Mouse (Mus musculus) lung, adult 2 months (tissue): Measurements from ENCODE around the gene C1ra. TPM values are rescaled to one million over a fixed set of nuclear protein-coding genes. Genes with fewer than 3 reads are reported as not detected.
"Not testable (repeated sequence)": the region's sequence is repeated elsewhere in the genome, so short reads cannot be mapped to it uniquely, and the experiment has no call there.

Source experiments
- DNase-seq: peaks from one replicate; pipeline ENCODE4 v3.0.0; 2022
- H3K4me1 ChIP-seq: fragments of 200-500 bp; 2 replicates; pipeline ENCODE4 v1.6.1; 2011; ENCODE audit warnings: low read length; ENCODE audit not compliant: control insufficient read depth, insufficient read depth
- H3K4me3 ChIP-seq: fragments of 200-500 bp; replicated peaks from 2 replicates; pipeline ENCODE3; 2011; ENCODE audit warnings: low read depth, mild to moderate bottlenecking, control low read depth, low read length; ENCODE audit errors: extremely low read depth
- CTCF ChIP-seq: fragments of 200-500 bp; IDR thresholded peaks from 2 replicates; pipeline ENCODE4 v1.5.1; 2011; ENCODE audit warnings: mild to moderate bottlenecking, low read length, control low read depth; ENCODE audit not compliant: insufficient read depth
- POLR2A ChIP-seq: fragments of 200-500 bp; IDR thresholded peaks from 2 replicates; pipeline ENCODE4 v1.6.1; 2011; ENCODE audit warnings: low read depth, mild to moderate bottlenecking, control low read depth, low read length, borderline replicate concordance; ENCODE audit errors: extremely low read depth
- WGBS: fragments of 180-500 bp; shearing (Covaris S2); methylation state at CpG from one replicate; pipeline ENCODE4 v1.1.7; 2018; 5-methylcytosine and 5-hydroxymethylcytosine counted together
- polyA plus RNA-seq: library from polyadenylated mRNA; depleted of rRNA; stranded (reverse); fragments of >200 nt; gene quantifications from 2 replicates; pipeline ENCODE4 v1.2.3, GENCODE M21; 2012

The C1ra gene
- polyA plus RNA-seq, 1 experiment: 58.0 TPM

DNA sequence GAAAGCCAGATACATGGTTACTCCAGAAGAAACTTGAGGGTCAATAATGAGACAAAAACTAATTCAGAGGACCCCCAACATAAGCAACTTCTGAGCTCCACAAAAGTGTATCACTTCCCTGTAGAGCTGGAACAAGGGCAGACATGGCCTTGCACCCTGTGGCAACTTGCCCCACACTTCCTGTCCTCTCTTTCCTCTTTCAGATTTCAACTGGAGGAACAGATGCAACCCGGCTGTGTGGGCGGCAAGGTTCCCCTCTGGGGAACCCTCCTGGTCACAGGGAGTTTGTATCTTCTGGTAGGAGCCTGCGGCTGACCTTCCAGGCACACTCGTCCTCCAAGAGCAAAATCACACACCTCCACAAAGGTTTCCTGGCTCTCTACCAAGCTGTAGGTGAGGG is 7.2 kb upstream of the C1ra start:
- Histone ChIP-seq H3K4me1 (no peaks in the 10 kb centered on the region), H3K4me3 (no peak overlapping the region)
- no peak for TF ChIP-seq CTCF
- TF ChIP-seq POLR2A: no peak
- WGBS: 62% methylated on average over 4 of the region's 4 CpGs
- no peak for DNase-seq

DNA sequence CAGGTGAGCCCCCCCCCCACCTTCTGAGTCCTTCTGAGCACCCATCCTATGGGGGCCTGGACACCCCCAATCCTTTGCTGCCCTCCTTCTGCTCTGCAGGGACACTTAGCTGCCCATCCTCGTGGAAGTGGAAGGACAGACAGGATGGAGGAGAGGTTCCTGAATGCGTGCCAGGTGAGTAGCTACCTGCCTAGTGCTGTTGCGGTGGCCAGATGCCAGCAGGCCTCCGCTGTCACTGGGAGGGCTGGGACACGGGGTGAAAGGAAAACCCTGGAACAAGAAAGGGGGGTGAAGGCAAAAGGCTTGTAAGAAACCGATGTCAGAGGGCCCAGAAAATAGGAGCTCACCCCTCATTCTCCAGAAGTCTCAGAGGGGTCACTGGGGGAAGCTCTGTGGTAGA is 5.2 kb upstream of the C1ra start:
- TF ChIP-seq CTCF: no peak
- no peak for TF ChIP-seq POLR2A
- H3K4me1 ChIP-seq: no peaks in the 10 kb centered on the region
- H3K4me3 ChIP-seq: no peak overlapping the region
- DNase-seq: no peak
- 72% methylated on average over 6 of the region's 6 CpGs for WGBS

DNA sequence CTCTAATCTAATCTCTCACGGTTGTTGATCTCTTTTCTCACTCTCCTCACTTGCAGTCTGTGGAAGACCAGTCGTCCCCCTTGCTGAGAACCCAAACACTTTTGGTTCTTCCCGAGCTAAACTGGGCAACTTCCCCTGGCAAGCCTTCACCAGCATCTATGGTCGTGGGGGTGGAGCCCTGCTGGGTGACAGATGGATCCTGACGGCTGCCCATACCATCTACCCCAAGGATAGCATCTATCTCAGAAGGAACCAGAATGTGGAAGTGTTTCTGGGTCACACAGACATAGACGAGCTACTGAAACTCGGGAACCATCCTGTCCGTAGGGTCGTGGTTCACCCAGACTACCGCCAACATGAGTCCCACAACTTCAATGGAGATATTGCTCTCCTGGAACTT is 3.9 kb upstream of the C1ra start:
- 62% methylated on average over 10 of the region's 10 CpGs for WGBS
- no peak for DNase-seq
- Histone ChIP-seq H3K4me1 (no peaks in the 10 kb centered on the region; the same call in 1 of the 2 replicates), H3K4me3 (no peak overlapping the region)
- TF ChIP-seq POLR2A: no peak
- no peak for TF ChIP-seq CTCF

DNA sequence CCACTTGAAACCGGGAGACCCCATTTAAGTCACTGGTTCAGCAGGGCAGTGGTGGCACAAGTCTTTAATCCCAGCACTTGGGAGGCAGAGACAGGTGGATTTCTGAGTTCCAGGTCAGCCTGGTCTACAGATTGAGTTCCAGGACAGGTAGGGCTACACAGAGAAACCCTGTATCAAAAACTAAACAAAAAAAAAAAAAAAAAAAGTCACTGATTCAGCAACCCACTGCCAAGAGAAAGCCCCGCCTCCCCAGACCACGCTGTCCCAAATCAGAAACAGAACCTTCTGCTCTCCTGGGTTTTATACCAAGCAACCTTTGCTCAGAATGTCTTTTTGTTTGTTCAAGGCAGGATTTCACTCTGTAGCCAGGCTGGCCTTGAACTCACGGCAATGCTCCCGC is 3.0 kb upstream of the C1ra start:
- 73% methylated on average over 5 of the region's 5 CpGs for WGBS
- H3K4me3 ChIP-seq, H3K4me1 ChIP-seq, DNase-seq: not testable (repeated sequence)

DNA sequence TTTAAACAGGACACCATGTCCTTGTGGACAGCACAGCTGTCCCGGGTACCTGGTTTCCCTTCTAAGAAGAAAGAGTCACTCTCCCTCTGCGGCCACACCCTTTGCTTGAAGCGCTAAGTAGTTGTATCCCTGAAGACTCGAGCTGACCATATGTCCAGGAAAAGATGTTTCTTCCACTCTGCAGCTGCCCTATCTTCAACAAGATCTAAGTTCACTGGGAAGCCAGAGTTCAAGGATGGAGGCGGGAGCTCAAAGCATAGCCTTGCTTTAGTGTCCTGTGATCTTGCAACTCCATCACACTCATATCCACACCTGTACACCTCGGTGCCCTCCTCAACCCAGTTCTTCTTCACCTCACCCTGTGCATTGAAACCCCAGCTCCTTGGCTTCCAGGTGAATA is 269 bp upstream of the C1ra start:
- WGBS: 50% methylated on average over 6 of the region's 6 CpGs
- no peak for DNase-seq
- H3K4me3 ChIP-seq: no peak overlapping the region
- TF ChIP-seq POLR2A: no peak
- TF ChIP-seq CTCF: no peak
- H3K4me1 ChIP-seq: no peaks in the 10 kb centered on the region; the same call in 1 of the 2 replicates

DNA sequence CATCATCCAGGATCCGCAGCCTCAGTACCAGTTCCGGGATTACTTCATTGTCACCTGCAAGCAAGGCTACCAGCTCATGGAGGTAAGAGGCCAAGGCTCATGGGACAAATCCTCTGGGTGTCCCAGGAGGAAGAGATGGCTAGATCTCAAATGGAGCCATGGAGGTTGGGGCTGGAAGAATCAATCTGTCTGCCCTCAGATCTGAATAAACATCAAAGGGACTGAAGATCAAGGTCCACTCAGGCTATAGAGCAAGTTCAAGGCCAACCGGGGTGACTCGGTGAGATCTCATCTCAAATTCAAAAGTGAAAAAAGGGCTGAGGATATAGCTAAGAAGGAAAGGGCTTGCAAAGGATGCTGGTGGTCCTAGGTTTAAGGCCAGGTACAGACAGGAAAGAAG is 5.5 kb downstream of the C1ra start:
- not testable (repeated sequence) for H3K4me3 ChIP-seq, DNase-seq, H3K4me1 ChIP-seq
- WGBS: 94% methylated on average over 4 of the region's 4 CpGs

DNA sequence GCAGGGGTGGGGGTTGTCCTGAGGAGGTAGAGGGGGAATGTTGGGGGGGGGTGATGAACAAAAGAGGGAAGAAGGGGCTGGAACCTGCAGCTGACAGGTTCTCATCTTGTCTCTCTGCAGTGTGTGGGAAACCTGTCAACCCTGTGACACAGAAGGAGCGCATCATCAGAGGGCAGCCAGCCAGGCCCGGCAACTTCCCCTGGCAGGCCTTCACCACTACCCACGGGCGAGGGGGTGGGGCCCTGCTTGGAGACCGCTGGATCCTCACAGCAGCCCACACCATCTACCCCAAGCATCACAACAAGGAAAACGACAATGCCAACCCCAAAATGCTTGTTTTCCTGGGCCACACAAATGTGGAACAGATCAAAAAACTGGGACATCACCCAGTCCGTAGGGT is 9.9 kb downstream of the C1ra start:
- H3K4me3 ChIP-seq, H3K4me1 ChIP-seq, DNase-seq: not testable (repeated sequence)
- WGBS: 72% methylated on average over 7 of the region's 7 CpGs

DNA sequence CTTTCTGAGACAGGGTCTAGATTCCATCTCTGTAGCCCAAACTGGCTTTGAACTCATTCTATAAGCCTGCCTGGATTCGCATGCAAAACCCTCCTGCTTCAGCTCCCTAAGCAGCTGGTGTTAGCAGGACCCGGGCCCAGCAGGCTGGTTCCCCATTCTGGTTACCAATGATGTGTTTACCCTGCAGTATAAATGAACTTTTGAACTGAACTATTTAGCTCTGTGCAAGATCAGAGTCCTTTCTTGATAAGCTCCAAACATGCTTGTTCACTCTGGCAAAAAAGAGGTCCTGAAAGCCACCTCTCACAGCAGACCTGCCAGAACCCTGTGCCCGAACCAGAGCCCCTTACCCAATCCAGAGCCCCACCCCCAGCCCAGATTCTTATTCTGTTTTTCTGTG is 15.7 kb downstream of the C1ra start:
- no peak for DNase-seq
- TF ChIP-seq CTCF: no peak
- TF ChIP-seq POLR2A: no peak
- WGBS: 65% methylated on average over 3 of the region's 3 CpGs
- Histone ChIP-seq H3K4me3 (no peak overlapping the region), H3K4me1 (no peaks in the 10 kb centered on the region)

DNA sequence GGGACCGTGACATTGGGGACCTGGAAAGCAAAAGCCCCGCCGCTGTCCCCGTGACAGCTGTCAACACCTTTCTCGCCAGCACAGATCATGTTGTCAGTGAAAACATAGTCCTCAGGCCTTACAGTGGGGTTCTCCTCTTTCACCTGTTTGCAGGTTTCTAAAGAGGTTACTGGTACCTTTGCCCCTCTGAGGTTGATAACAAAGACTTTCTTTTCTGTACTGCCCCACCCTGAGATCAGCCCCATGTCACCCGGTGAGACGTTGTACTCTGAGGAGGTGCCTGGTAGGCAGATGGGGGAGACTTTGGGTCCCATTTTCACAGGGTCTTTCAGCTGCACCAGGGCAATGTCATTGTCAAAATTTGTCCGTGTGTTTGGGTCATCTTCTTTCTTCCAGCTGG is 18.9 kb downstream of the C1ra start:
- 79% methylated on average over 8 of the region's 8 CpGs for WGBS
- no peak overlapping the region for H3K4me3 ChIP-seq
- no peak for TF ChIP-seq POLR2A
- no peak for TF ChIP-seq CTCF
- DNase-seq: no peak
- no peaks in the 10 kb centered on the region for H3K4me1 ChIP-seq

DNA sequence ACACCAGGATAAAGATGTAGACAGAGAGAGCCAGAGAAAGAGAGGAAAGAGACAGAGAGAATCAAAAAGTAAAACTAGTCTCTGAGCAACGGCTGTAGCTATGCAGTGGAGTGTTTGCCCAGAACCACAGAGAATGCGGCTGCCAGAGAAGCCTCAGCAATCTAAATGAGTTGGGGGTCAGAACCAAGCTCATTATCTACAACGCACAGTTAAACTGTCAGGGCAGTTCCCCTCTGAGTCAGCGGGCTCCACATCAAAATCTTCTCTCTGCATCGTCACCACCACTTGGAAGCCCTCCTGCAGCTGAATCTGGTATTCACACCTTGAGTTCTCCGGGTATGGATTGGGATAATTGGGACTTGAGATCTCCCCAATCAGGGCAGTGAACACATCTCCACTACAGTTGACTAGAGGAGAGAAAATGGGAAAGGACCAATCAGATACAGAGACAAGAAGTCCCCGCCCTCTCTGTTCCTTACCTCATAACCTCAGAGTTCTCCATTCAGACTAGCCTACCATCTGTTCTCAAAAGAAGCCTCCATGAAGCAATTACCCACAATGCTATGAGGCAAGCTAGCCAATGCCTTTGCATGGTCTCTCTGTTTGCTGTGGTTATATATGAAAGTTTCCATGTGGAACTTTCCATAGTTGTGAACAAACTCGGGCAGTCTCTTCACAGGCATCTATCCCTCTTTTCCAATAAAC is 24.1 kb downstream of the C1ra start:
- not testable (repeated sequence) for H3K4me3 ChIP-seq, DNase-seq, H3K4me1 ChIP-seq
- WGBS: 66% methylated on average over 8 of the region's 8 CpGs

DNA sequence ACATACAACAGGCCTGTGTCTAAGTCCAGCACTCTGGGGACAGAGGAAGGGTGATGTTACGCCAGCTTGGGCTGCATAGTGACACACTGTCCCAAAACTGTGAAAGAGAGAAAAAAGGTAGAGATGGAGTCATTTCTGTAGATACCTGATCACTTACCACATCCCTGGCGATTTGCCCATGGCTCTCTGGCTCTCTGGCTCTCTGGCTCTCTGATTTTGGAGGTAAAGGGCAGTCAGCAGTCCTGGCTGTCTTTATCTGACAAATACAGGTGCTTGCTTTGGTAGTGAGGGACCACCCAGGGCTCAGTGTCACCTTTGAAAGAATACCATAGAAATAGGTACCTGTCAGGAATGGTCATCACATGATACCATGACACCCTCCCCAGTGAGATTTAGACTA is 29.0 kb downstream of the C1ra start:
- 68% methylated on average over 2 of the region's 2 CpGs for WGBS
- H3K4me3 ChIP-seq, H3K4me1 ChIP-seq, DNase-seq: not testable (repeated sequence)
